Mouse (Mus musculus) intestine, embryonic 14.5 days (tissue): ENCODE data around the gene Camkmt. TPM values are rescaled to one million over a fixed set of nuclear protein-coding genes. Genes with fewer than 3 reads are reported as not detected.
A peak's percentile ranks its signal among the peaks of the same experiment; 100 is the strongest.

Experiments
- ATAC-seq: fragments of 200-750 bp; cut with Nextera tagmentation; replicated peaks from 2 replicates; pipeline ENCODE4 v1.8.0; 2017; ENCODE audit warnings: low read depth, moderate number of reproducible peaks, moderate TSS enrichment, moderate library complexity; ENCODE audit not compliant: low FRiP score, low TSS enrichment
- DNase-seq: peaks from one replicate; pipeline ENCODE4 v3.0.0-alpha.2; 2018; ENCODE audit warnings: low spot score
- H3K27ac ChIP-seq: fragments of 300-500 bp; sonication (generic); 2 replicates; pipeline ENCODE4 v1.5.1; 2014; ENCODE audit warnings: low read depth, mild to moderate bottlenecking, control low read depth
- H3K27me3 ChIP-seq: fragments of 300-500 bp; sonication (generic); replicated peaks from 2 replicates; pipeline ENCODE4 v1.6.1; 2014; ENCODE audit warnings: low read length, control low read depth; ENCODE audit not compliant: control insufficient read depth, insufficient read depth
- H3K36me3 ChIP-seq: fragments of 300-500 bp; sonication (generic); 2 replicates; pipeline ENCODE4 v1.6.1; 2014; ENCODE audit warnings: low read length, control low read depth; ENCODE audit not compliant: control insufficient read depth, insufficient read depth
- H3K4me1 ChIP-seq: fragments of 300-500 bp; sonication (generic); replicated peaks from 2 replicates; pipeline ENCODE4 v1.6.1; 2014; ENCODE audit warnings: low read length, control low read depth, mixed read lengths; ENCODE audit not compliant: control insufficient read depth, insufficient read depth
- H3K4me2 ChIP-seq: fragments of 300-500 bp; sonication (generic); 2 replicates; pipeline ENCODE4 v1.6.1; 2014; ENCODE audit warnings: low read length
- H3K4me3 ChIP-seq: fragments of 300-500 bp; sonication (generic); 2 replicates; pipeline ENCODE4 v1.5.1; 2014; ENCODE audit warnings: low read depth, low read length, control low read depth, mixed read lengths
- H3K9ac ChIP-seq: fragments of 300-500 bp; sonication (generic); 2 replicates; pipeline ENCODE4 v1.6.1; 2014; ENCODE audit warnings: mild to moderate bottlenecking, low read length
- H3K9me3 ChIP-seq: fragments of 300-500 bp; sonication (generic); 2 replicates; pipeline ENCODE4 v1.6.1; 2016; ENCODE audit warnings: low read length, control low read depth; ENCODE audit not compliant: control insufficient read depth
- WGBS: fragments of 180-500 bp; shearing (Covaris S2); extraction: QIAGEN DNeasy Blood & Tissue Kit; methylation state at CpG from one replicate; pipeline ENCODE4 v1.1.7; 2014; 5-methylcytosine and 5-hydroxymethylcytosine counted together
- polyA plus RNA-seq: library from polyadenylated mRNA; unstranded; fragments of >200 nt; fragmentation: Nextera tagmentation; extraction: Ambion mirVana; gene quantifications from 2 replicates; pipeline ENCODE4 v1.2.1, GENCODE M21; 2014

Camkmt gene
- polyA plus RNA-seq = 14.3 and 14.6 TPM in 2 replicates

- peaks cover 13% of the 10 kb centered on the region; the same call in 1 of the 2 replicates for H3K4me1 ChIP-seq
- H3K4me2 ChIP-seq = peak within 1 kb of the TSS; percentile 88
- H3K27ac ChIP-seq = peak within 1 kb of the TSS; percentile 83
- peak within 1 kb of the TSS; percentile 56 for H3K9ac ChIP-seq
- H3K4me3 ChIP-seq = peak within 1 kb of the TSS; percentile 92
- WGBS = under 1% methylated on average over 63 of the region's 63 CpGs
- no peaks in the 10 kb centered on the region for H3K9me3 ChIP-seq
- H3K27me3 ChIP-seq = no peaks in the 10 kb centered on the region
- no peaks in the 10 kb centered on the region for H3K36me3 ChIP-seq
- ATAC-seq = peak; percentile 100
- peak; percentile 98 for DNase-seq
Observed at GRCm38 (mm10) chr17:85090120-85091099, at the start of gene Camkmt, which contains the start of gene Prepl. Camkmt (plus strand) TSS chr17:85090552. Prepl (minus strand) TSS chr17:85090241.

DNA sequence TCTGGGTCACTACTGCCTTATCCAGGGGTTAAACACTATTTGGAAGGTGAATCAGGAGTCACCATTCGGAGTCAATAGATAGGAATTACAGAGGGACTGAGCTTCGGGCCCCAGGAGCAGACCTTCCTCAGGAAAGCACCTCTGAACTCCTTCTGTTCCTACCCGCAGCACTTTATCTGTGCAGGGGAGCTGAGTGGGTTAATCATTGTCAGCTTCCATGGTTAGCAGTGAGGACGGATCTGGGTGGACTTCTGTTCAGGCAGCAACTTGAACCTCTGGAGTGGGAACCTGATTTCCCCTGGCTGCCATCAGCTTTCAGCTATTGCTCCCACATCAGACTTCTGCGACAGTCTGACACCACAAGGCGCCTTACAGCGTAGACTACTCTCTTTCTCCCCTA lies 49.4 kb upstream of the Camkmt start:
- ATAC-seq (peak; percentile 72; the same call in 1 of the 2 replicates), DNase-seq (no peak)
- no peak overlapping the region for H3K4me2 ChIP-seq
- no peaks in the 10 kb centered on the region for H3K4me1 ChIP-seq
- H3K36me3 ChIP-seq = no peaks in the 10 kb centered on the region
- no peak overlapping the region for H3K4me3 ChIP-seq
- H3K9ac ChIP-seq = no peak overlapping the region
- no peaks in the 10 kb centered on the region for H3K9me3 ChIP-seq
- WGBS = 58% methylated on average over 7 of the region's 7 CpGs
- H3K27me3 ChIP-seq = no peaks in the 10 kb centered on the region
- H3K27ac ChIP-seq = no peak overlapping the region

GRCm38 (mm10) chr17:85042419-85042818 lies 47.9 kb upstream of the Camkmt start:
- H3K4me3 ChIP-seq = no peak overlapping the region
- H3K4me2 ChIP-seq = no peak overlapping the region
- H3K9me3 ChIP-seq = no peaks in the 10 kb centered on the region
- H3K27ac ChIP-seq = no peak overlapping the region
- ATAC-seq = no peak
- H3K9ac ChIP-seq = no peak overlapping the region
- no peaks in the 10 kb centered on the region for H3K36me3 ChIP-seq
- H3K4me1 ChIP-seq = no peaks in the 10 kb centered on the region
- H3K27me3 ChIP-seq = no peaks in the 10 kb centered on the region
- DNase-seq = no peak
- 47% methylated on average over 6 of the region's 6 CpGs for WGBS

- ATAC-seq = no peak
- no peaks in the 10 kb centered on the region for H3K9me3 ChIP-seq
- WGBS = 73% methylated on average over 6 of the region's 6 CpGs
Observed at GRCm38 (mm10) chr17:85043404-85043816, 46.9 kb upstream of the Camkmt start.

DNA sequence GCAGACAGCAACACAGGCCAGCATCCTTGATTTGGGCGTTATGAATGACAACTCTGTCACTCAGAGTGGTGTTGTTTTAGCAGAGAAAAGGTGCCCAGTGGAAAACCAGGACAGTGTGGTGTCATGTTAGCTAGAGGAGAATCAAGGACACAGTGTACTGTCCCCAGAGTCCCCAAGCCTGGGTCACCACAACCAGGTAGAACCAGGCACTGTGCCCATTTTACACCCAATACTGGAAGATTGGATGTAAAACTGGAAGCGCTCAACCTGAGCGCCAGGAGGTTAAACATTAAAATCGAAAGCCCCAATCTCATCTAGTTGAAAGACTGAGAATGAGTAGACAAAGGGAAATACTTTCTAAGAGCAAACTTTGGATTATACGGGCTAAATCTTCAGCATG lies 45.9 kb upstream of the Camkmt start:
- ATAC-seq = no peak
- no peaks in the 10 kb centered on the region for H3K4me1 ChIP-seq

More at GRCm38 (mm10) chr17:85043404-85043816, 46.9 kb upstream of the Camkmt start:
- Histone ChIP-seq H3K27me3 (no peaks in the 10 kb centered on the region), H3K27ac (no peak overlapping the region), H3K4me2 (no peak overlapping the region), H3K36me3 (no peaks in the 10 kb centered on the region), H3K4me3 (no peak overlapping the region), H3K9ac (no peak overlapping the region), H3K4me1 (no peaks in the 10 kb centered on the region)
- no peak for DNase-seq

DNA sequence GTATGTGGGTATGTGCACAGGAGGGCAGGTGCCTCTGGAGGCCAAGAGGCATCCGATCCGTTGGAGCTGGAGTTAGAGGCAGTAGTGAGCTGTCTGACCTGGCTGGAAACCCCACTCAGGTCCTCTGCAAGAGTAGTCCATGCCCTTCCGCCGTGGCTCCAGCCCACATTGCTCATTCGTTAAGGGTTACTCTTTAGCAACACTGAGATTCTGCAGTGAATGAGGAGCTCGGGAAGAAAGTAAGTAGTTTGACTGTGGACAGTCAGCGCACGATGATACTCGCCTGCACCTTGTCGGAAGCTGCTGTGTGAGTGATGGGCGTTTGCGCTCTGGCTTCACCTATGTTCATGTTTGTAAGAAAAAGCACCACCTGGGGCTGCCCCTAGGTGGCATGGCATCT lies 45.2 kb upstream of the Camkmt start:
- no peaks in the 10 kb centered on the region for H3K27me3 ChIP-seq
- H3K4me3 ChIP-seq = no peak overlapping the region
- H3K9me3 ChIP-seq = no peaks in the 10 kb centered on the region
- H3K4me1 ChIP-seq = no peaks in the 10 kb centered on the region
- WGBS = 78% methylated on average over 12 of the region's 12 CpGs
- H3K36me3 ChIP-seq = no peaks in the 10 kb centered on the region
- DNase-seq (no peak), ATAC-seq (no peak)
- H3K4me2 ChIP-seq = no peak overlapping the region
- H3K27ac ChIP-seq = no peak overlapping the region
- no peak overlapping the region for H3K9ac ChIP-seq

More for the DNA sequence above, 45.9 kb upstream of the Camkmt start:
- no peaks in the 10 kb centered on the region for H3K36me3 ChIP-seq
- no peak overlapping the region for H3K4me3 ChIP-seq
- H3K9me3 ChIP-seq = no peaks in the 10 kb centered on the region
- no peak overlapping the region for H3K27ac ChIP-seq
- H3K4me2 ChIP-seq = no peak overlapping the region
- H3K9ac ChIP-seq = no peak overlapping the region
- H3K27me3 ChIP-seq = no peaks in the 10 kb centered on the region
- no peak for DNase-seq
- WGBS = 83% methylated on average over 5 of the region's 5 CpGs

DNA sequence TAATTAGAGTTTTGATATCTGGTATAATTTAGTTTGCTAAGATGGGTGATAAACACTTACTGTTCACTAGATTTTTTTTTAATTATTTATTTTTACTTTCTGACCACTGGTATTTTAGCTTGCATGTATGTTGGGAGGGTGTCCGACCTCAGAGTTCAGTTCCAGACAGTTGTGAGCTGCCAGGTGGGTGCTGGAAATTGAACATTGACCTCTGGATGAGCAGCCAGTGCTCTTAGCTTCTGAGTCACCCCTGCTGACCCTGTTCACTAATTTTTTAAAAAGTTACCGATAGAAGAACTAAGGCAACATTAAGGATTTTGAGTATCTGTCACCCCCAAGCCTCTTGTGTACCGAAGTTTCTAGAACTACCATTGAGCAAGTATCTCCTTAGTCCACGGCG lies 42.0 kb upstream of the Camkmt start:
- no peaks in the 10 kb centered on the region for H3K4me1 ChIP-seq
- H3K4me2 ChIP-seq = no peak overlapping the region
- no peaks in the 10 kb centered on the region for H3K27me3 ChIP-seq
- DNase-seq (no peak), ATAC-seq (no peak)
- no peaks in the 10 kb centered on the region for H3K36me3 ChIP-seq
- 95% methylated on average over 5 of the region's 5 CpGs for WGBS
- no peaks in the 10 kb centered on the region for H3K9me3 ChIP-seq
- no peak overlapping the region for H3K4me3 ChIP-seq
- H3K9ac ChIP-seq = no peak overlapping the region
- H3K27ac ChIP-seq = no peak overlapping the region

GRCm38 (mm10) chr17:85058276-85058675 lies 32.1 kb upstream of the Camkmt start:
- WGBS = 88% methylated on average over 7 of the region's 7 CpGs
- peaks cover 9% of the 10 kb centered on the region for H3K36me3 ChIP-seq
- H3K27ac ChIP-seq = no peak overlapping the region
- no peak overlapping the region for H3K4me2 ChIP-seq
- no peaks in the 10 kb centered on the region for H3K9me3 ChIP-seq
- no peak for ATAC-seq
- H3K9ac ChIP-seq = no peak overlapping the region
- no peaks in the 10 kb centered on the region for H3K27me3 ChIP-seq
- no peak for DNase-seq
- H3K4me3 ChIP-seq = no peak overlapping the region
- H3K4me1 ChIP-seq = no peaks in the 10 kb centered on the region
